Mouse (Mus musculus) inflammation-experienced regulatory T-cells, adult 6 months (primary cell): ENCODE results near the gene Mybpc3. TPM values are rescaled to one million over a fixed set of nuclear protein-coding genes. Genes with fewer than 3 reads are reported as not detected.
A peak's percentile ranks its signal among the peaks of the same experiment; 100 is the strongest.
"Not testable (repeated sequence)": the region's sequence is repeated elsewhere in the genome, so short reads cannot be mapped to it uniquely, and the experiment has no call there.

Source experiments
- ATAC-seq: one replicate; pipeline ENCODE4 v1.8.0; 2017
- polyA plus RNA-seq, 3 experiments: library from polyadenylated mRNA; unstranded; fragments of 100-300 nt; shearing (Covaris generic); gene quantifications; one replicate each; pipeline ENCODE4 v1.2.1; 2017

Mybpc3 gene
- polyA plus RNA-seq, 3 experiments from 2014 or later = not detected

DNA sequence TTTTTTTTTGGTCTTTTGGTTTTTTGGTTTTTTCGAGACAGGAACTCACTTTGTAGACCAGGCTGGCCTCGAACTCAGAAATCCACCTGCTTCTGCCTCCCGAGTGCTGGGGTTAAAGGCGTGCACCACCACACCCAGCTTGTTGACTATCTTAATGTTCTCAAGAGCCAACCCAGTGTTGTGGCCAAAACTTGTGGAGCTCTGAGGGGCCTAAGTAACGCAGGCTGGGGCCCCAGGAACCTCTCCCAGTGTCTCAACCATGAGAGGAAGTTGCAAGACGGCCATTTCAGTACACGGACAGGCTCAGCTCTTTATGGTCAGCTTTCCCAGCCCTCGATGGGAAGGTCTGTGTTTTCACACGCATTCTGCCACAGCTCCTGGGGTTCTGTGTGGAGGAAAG, 29.0 kb upstream of the Mybpc3 start:
- ATAC-seq = no peak

- no peak for ATAC-seq
Measured at GRCm38 (mm10) chr2:91090208-91090607, 27.7 kb upstream of the Mybpc3 start.

DNA sequence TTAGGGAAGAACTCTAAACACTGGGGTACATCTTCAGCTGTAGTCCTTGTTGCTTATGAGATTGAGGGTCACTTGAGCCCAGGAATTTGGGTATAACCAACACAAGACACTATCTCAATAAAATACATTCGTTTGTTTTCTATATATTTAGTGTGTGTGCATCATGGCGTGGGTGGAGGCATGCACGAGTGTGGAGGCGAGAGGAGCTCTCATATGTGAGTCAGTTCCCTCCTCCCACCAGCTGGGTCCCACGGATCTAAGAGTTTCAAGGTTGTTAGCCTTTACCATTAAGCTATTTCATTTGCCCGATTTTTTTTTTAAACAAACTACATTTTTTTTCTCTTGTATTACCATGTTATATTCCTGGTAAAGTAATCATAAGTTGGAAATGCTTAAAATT, 27.1 kb upstream of the Mybpc3 start:
- no peak for ATAC-seq

- no peak for ATAC-seq
Measured at GRCm38 (mm10) chr2:91096524-91096923, 21.4 kb upstream of the Mybpc3 start.

GRCm38 (mm10) chr2:91097015-91097414, 20.9 kb upstream of the Mybpc3 start:
- no peak for ATAC-seq

- no peak for ATAC-seq
Measured at GRCm38 (mm10) chr2:91098156-91098555, 19.8 kb upstream of the Mybpc3 start.

DNA sequence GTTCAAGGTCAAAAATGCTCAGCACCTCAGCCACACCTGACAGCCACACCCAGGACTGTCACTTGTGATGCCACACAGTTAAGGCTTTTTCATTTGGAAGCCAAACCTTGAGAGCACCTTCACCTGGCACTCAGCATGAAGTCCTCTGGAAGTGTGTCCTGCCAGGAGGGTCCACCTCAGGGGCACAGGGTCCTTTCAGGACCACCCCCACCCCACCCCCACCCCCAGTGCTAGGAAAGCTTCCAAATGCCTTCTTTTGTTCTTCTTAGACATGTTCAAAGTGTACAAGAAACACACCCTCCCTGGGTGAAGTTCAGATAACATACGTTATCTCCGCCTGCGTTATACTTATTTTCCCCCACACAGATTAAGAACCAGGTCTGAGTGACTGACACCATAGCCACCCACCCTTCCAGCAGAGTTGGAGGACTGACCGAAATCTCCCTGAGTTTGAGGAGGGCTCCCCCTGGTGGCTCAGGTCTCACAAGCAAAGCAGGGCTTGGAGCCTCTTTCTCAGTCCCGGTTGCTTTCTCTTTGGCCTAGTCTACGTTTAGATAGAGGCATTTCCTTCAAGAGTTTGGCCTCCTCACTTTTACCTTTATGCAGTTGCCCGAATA, 16.7 kb upstream of the Mybpc3 start:
- peak; percentile 94 for ATAC-seq

DNA sequence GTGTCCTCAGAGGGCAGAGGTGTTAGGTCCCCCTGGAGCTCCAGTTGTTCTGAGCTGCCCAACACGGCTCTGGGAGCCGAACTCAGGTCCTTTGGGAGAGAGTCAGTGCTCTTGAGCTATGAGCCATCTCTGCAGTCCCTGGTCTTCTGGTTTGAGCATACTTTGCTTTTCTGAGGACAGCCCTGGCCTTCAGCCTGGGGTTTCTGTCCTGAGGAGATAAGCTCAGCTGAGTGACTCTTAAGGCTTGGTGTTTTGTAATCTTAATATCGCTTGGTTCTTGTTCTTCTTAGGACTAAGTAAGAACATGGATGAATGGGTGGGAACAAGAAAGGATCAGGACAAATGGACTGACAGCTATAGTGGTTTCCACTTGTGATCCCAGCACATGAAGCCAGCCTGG, 9.8 kb upstream of the Mybpc3 start:
- no peak for ATAC-seq

- no peak for ATAC-seq
Measured at GRCm38 (mm10) chr2:91109241-91109640, 8.7 kb upstream of the Mybpc3 start.

GRCm38 (mm10) chr2:91109807-91110385, 8.0 kb upstream of the Mybpc3 start:
- ATAC-seq = no peak

DNA sequence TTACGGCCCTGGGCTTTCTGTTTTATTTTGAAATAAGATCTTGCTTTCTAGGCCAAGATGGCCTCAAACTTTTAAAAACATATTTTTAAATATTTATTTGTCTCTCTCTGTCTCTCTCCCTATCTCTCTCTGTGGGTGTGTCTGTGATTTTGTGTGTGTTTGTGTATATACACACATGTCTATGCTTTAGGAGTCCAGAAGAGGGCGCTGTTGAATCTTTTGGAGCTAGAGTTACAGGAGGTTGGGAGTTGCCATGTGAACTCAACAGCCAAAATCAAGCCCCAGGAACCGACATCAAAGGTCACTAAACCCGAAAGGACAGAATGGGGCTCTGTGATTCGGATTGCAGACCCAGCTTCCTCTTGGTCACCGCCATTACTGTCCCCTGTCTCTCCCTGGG, 7.5 kb upstream of the Mybpc3 start:
- ATAC-seq = no peak

- not testable (repeated sequence) for ATAC-seq
Measured at GRCm38 (mm10) chr2:91111832-91112231, 6.1 kb upstream of the Mybpc3 start.

DNA sequence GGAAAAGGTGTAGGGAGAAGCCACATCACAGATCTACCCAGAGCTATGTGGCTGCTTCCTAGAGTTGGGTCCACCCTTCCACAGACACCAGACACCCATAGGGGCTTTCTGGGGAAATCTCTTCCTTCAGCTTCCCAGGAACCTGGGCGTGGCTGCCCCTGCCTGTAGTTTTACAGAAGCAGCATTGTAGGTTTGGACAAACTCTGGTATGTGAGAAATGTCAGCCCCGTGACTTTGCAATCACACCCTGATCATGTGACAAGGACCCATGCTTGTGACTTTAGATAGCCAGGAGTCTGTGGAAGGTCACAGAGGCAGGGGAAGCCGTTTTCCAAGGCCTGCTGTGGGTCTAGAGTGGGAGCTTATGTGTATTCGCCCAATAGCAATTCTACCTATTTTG, 5.5 kb upstream of the Mybpc3 start:
- ATAC-seq = no peak

- no peak for ATAC-seq
Measured at GRCm38 (mm10) chr2:91113334-91113733, 4.6 kb upstream of the Mybpc3 start.

GRCm38 (mm10) chr2:91113852-91114251, 4.1 kb upstream of the Mybpc3 start:
- no peak for ATAC-seq

DNA sequence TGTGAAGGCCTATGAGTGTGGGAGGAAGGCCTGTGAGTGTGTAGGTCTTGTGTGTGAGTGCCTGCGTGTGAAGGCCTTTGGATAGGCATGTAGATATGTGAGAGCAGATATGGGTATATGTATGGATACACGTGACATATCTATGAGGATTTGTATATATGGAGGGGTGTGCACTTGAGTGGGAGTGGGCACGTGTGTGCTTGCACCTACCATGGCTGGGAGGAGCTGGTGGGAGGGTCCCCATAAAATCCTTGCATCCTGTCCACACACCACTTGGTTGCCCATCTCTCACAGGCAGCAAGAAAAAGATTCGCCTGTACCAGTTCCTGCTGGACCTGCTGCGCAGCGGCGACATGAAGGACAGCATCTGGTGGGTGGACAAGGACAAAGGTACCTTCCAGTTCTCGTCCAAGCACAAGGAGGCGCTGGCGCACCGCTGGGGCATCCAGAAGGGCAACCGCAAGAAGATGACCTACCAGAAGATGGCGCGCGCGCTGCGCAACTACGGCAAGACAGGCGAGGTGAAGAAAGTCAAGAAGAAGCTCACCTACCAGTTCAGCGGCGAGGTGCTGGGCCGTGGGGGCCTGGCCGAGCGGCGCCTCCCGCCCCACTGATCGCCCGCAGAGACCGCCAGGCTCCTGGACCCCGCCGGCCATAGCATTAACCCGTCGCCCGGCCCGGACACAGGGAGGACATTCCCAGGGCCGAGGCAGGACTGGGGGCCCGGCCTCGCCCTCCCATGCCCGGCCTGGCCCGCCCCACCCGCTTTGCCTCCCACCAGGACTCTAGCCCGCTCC, 3.0 kb upstream of the Mybpc3 start:
- no peak for ATAC-seq

- ATAC-seq = no peak
Measured at GRCm38 (mm10) chr2:91115578-91115970, 2.4 kb upstream of the Mybpc3 start.

GRCm38 (mm10) chr2:91116842-91117241, 1.1 kb upstream of the Mybpc3 start:
- no peak for ATAC-seq

DNA sequence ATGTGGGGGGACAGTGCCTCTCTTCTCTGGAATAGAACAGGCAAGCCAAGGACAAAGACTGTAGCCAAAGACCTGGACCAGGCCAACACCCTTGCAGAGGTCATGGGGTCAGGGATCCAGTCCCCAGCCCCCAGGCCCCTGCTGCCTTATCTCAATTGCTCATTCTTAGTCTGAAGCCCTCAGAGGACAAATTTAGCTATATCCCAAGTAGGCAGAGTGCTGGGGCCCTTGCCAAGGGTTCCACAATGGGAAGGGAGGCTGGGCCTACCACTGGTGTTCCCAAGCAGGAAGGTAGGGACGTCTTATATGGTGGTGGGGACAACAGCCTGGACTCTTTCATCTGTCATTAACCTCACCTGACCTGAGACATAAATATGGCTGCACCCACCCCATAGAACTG, 703 bp downstream of the Mybpc3 start:
- ATAC-seq = no peak

DNA sequence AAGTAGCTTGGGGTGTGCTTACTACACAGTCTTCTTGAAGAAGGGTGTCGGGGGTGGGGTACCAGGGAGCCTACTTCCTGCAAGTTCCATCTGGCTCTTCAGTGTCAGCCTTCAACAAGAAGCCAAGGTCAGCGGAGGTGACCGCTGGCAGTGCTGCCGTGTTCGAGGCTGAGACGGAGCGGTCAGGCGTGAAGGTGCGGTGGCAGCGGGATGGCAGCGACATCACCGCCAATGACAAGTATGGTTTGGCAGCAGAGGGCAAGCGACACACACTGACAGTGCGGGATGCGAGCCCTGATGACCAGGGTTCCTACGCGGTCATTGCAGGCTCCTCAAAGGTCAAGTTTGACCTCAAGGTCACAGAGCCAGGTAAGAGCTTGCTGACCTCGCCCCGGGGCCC, 1.1 kb downstream of the Mybpc3 start:
- no peak for ATAC-seq

DNA sequence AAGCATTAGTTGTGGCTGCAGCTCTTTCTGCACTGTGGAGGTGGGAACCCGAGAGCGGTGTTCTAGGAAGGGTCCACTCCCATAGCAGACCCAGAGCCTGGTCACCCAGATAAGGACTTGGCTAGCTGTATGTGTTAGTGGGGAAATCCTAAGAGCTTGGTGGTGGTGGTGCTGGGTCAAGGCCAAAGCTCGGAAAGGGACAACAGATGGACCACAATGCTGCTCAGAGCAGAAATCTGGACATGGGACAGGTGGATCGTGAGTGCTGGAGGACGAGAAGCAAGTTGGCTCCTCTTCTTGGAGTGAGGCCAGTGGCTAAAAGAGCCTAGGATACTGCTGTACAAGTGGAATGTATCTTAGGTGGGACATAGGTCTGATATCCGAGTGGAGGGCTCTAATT, 1.6 kb downstream of the Mybpc3 start:
- no peak for ATAC-seq

DNA sequence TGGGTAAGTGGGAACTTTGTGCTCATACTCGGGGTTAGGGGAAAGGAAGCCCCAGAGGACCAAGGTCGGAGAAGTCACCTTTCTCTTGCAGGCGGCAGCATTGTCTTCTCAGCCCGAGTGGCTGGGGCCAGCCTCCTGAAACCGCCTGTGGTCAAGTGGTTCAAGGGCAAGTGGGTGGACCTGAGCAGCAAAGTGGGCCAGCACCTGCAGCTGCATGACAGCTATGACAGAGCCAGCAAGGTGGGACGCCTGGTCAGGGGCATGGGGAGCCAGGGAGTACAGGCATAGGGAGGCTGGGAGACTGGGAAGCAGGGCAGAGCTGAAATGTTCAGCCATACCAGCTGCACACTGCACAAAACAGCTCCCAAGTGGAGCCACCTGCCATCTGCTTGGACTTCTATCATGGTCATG, 2.3 kb downstream of the Mybpc3 start:
- ATAC-seq = no peak

GRCm38 (mm10) chr2:91121011-91121410, 3.1 kb downstream of the Mybpc3 start:
- no peak for ATAC-seq

DNA sequence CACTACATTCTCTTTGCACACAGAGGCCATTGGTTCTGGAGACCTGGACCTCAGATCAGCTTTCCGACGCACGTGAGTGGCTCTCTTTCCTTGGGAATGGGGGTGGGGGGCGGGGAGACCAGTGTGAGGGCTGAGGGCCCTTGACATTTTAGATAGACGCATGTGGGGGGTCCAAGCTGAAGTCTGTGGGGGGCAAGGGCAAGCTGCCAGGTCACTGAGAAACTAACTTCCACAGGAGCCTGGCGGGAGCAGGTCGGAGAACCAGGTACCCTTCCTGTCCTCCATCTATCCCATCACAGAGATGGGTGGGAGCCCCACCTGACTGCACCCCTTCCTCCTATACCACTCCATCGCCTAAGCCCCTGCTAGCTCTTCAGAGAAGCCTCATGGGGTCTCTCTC, 3.6 kb downstream of the Mybpc3 start:
- ATAC-seq = no peak
